10 mouse cellular contexts compared by ENCODE assay signal in genomic region chr8:110676702-110677101, GRCm38 (mm10). TPM values are rescaled to one million over a fixed set of nuclear protein-coding genes. Genes with fewer than 3 reads are reported as not detected.
DNase-seq lines count a peak whose midpoint lies in the region; ATAC-seq lines count a peak whose summit lies in the region.
"Had no signal": no experiment of that assay in that cellular context is flagged by ENCODE, and none has a peak within 500 bp of the region (broad histone marks: within the 10 kb centered on the region; RNA-seq: fewer than 3 reads in every experiment).

No protein-coding gene starts in this region.

- H3K27ac ChIP-seq in neural tube, embryonic 11.5 days (ENCODE audit: low read depth, low read length) = no peak overlapping the region
- H3K27ac ChIP-seq in limb, embryonic 10.5 days = peak overlapping the region; percentile 78
- no peak overlapping the region for H3K27ac ChIP-seq in kidney, embryonic 16.5 days (ENCODE audit: low read length)

- no peaks in the 10 kb centered on the region for H3K4me1 ChIP-seq in neural tube, embryonic 11.5 days (ENCODE audit: control insufficient read depth, insufficient read depth, low read length)
- H3K4me1 ChIP-seq in limb, embryonic 10.5 days = peaks cover 12% of the 10 kb centered on the region
- no peaks in the 10 kb centered on the region for H3K4me1 ChIP-seq in kidney, embryonic 16.5 days (ENCODE audit: insufficient read depth, low read length)
- H3K4me1 ChIP-seq: midbrain, embryonic 12.5 days had no signal

- no peak for ATAC-seq in neural tube, embryonic 11.5 days (ENCODE audit: insufficient read depth, low FRiP score, low TSS enrichment)
- no peak for ATAC-seq in kidney, embryonic 16.5 days (ENCODE audit: low FRiP score, low TSS enrichment)

- intact Hi-C loops in gastrocnemius, postnatal 14 days (cut with DNase I; ENCODE audit: low total_unique reads) = no loop called here
- intact Hi-C loops in left cerebral cortex, postnatal 4 days (cut with DNase I) = no loop called here

- peak; percentile 25 for DNase-seq in neural tube, embryonic 11.5 days (ENCODE audit: low spot score)
- DNase-seq in neural tube, embryonic 10.5 days (ENCODE audit: extremely low spot score, low spot score) = no peak
- peak; percentile 33 for DNase-seq in gastrocnemius, postnatal 14 days
- peak; percentile 69 for DNase-seq in limb, embryonic 10.5 days (ENCODE audit: low spot score)
- DNase-seq in cerebellum, postnatal 4 days (ENCODE audit: low spot score in 2 of 2) = no peak
- DNase-seq in left cerebral cortex, postnatal 4 days = no peak
- DNase-seq: right cerebral cortex, postnatal 25 days had no signal

- H3K36me3 ChIP-seq in neural tube, embryonic 11.5 days (ENCODE audit: control insufficient read depth, insufficient read depth, low read length) = peaks cover 2% of the 10 kb centered on the region; the same call in 1 of the 2 replicates
- peaks cover 62% of the 10 kb centered on the region for H3K36me3 ChIP-seq in limb, embryonic 10.5 days
- H3K36me3 ChIP-seq in kidney, embryonic 16.5 days (ENCODE audit: insufficient read depth, low read length) = peaks cover 10% of the 10 kb centered on the region; the same call in 1 of the 2 replicates

- no peaks in the 10 kb centered on the region for H3K9me3 ChIP-seq in neural tube, embryonic 11.5 days (ENCODE audit: control insufficient read depth, low read length)
- no peaks in the 10 kb centered on the region for H3K9me3 ChIP-seq in limb, embryonic 10.5 days (replicated peaks)
- no peaks in the 10 kb centered on the region for H3K9me3 ChIP-seq in kidney, embryonic 16.5 days (ENCODE audit: low read length)
- H3K9me3 ChIP-seq: midbrain, embryonic 12.5 days had no signal

- no peak overlapping the region for H3K9ac ChIP-seq in neural tube, embryonic 11.5 days (ENCODE audit: low read length)
- no peak overlapping the region for H3K9ac ChIP-seq in kidney, embryonic 16.5 days (replicated peaks; ENCODE audit: low read length)
- H3K9ac ChIP-seq: midbrain, embryonic 12.5 days had no signal

- H3K27me3 ChIP-seq in neural tube, embryonic 11.5 days (ENCODE audit: control insufficient read depth, insufficient read depth, low read length) = no peaks in the 10 kb centered on the region
- no peaks in the 10 kb centered on the region for H3K27me3 ChIP-seq in limb, embryonic 10.5 days (ENCODE audit: low read depth, poor library complexity, severe bottlenecking)
- H3K27me3 ChIP-seq in kidney, embryonic 16.5 days (ENCODE audit: insufficient read depth, low read length) = no peaks in the 10 kb centered on the region
- H3K27me3 ChIP-seq: midbrain, embryonic 12.5 days had no signal

- H3K4me2 ChIP-seq in neural tube, embryonic 11.5 days (ENCODE audit: low read depth) = no peak overlapping the region
- H3K4me2 ChIP-seq in kidney, embryonic 16.5 days (replicated peaks; ENCODE audit: low read depth, low read length) = no peak overlapping the region
- H3K4me2 ChIP-seq: midbrain, embryonic 12.5 days had no signal

- WGBS in neural tube, embryonic 11.5 days = 80% methylated on average over 5 of the region's 5 CpGs
- WGBS in limb, embryonic 10.5 days = 37% methylated on average over 5 of the region's 5 CpGs
- 82% methylated on average over 5 of the region's 5 CpGs for WGBS in kidney, embryonic 16.5 days

- H3K4me3 ChIP-seq in neural tube, embryonic 11.5 days (ENCODE audit: low read depth, low read length) = no peak overlapping the region
- no peak overlapping the region for H3K4me3 ChIP-seq in limb, embryonic 10.5 days
- H3K4me3 ChIP-seq in kidney, embryonic 16.5 days (ENCODE audit: low read length) = no peak overlapping the region
- H3K4me3 ChIP-seq: midbrain, embryonic 12.5 days had no signal

RNA-seq across cellular contexts. Expression of gene Mtss1l, which starts 44.6 kb away (rescaled TPM):
- polyA plus RNA-seq in neural tube, embryonic 11.5 days (2014; fragmentation: Nextera tagmentation; extraction: Ambion mirVana) = 18.0 and 18.3 TPM in 2 replicates
- total RNA-seq in gastrocnemius, postnatal 14 days (2021) = 10 to 100 TPM; 44.3 to 47.6 TPM
- polyA plus RNA-seq in limb, embryonic 10.5 days (2016; fragmentation: Nextera tagmentation; extraction: Ambion mirVana) = 7.8 and 8.8 TPM in 2 replicates
- polyA plus RNA-seq in kidney, embryonic 16.5 days (2015; fragmentation: Nextera tagmentation; extraction: Ambion mirVana) = 9.1 and 9.2 TPM in 2 replicates
- total RNA-seq in left cerebral cortex, postnatal 4 days (2021) = 100 to 1,000 TPM; 315 to 327 TPM
- total RNA-seq: granulocyte monocyte progenitor cell, adult 5-6 weeks had no signal

RNA-seq across cellular contexts. Expression of gene Vac14, which starts 58.3 kb away (rescaled TPM):
- polyA plus RNA-seq in neural tube, embryonic 11.5 days (2014; fragmentation: Nextera tagmentation; extraction: Ambion mirVana) = 30.8 and 35.5 TPM in 2 replicates
- total RNA-seq in gastrocnemius, postnatal 14 days (2021) = 10 to 100 TPM; 12.5 to 15.4 TPM
- 30.8 and 32.3 TPM in 2 replicates for polyA plus RNA-seq in limb, embryonic 10.5 days (2016; fragmentation: Nextera tagmentation; extraction: Ambion mirVana)
- polyA plus RNA-seq in kidney, embryonic 16.5 days (2015; fragmentation: Nextera tagmentation; extraction: Ambion mirVana) = 21.6 and 21.7 TPM in 2 replicates
- total RNA-seq in left cerebral cortex, postnatal 4 days (2021) = 10 to 100 TPM; 47.3 to 49.0 TPM

Comparison
In these comparisons a context has a peak if more than half of its experiments do, and no peak if none do; other contexts are left out.
1. DNase-seq: peak in neural tube, embryonic 11.5 days (single experiment), gastrocnemius, postnatal 14 days (single experiment) and limb, embryonic 10.5 days (single experiment); none in neural tube, embryonic 10.5 days (single experiment), cerebellum, postnatal 4 days (0 of 2) and left cerebral cortex, postnatal 4 days (single experiment).